Mouse (Mus musculus) CD8-positive naive resting alpha-beta T cell, adult 2 months (primary cell): ENCODE measurements at regions not wholly inside any gene's neighbourhood (a gene's known extent, or its start where the extent isn't known, plus 50 kb on each side); places are given as distances from the start of the nearest gene placed in this dataset.

ENCODE experiments used
- DNase-seq, 2 experiments: peaks; one replicate each; pipeline ENCODE4 v3.0.0; 2022; ENCODE audit warnings: low read depth in 2 of 2, low spot score in 2 of 2

DNA sequence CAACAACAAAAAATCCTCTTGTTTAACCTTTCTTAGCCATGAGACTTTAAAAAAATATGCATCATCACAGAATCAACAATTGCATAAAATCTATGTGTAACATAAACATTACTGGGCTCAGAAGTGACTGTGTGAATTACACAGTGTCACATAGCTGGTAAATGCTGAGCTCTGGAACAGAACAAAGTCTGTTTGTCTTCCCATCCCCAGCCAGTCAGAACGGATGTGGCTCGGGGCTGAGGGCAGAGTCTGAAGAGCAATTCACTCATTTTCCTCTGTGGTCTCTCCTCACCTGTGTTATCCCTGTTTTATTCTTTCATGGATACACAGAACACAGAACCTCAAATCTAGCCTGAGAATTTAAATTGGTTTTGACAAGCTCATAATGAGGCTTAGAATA, 261.0 kb upstream of the Sp4 start:
- no peak for DNase-seq

DNA sequence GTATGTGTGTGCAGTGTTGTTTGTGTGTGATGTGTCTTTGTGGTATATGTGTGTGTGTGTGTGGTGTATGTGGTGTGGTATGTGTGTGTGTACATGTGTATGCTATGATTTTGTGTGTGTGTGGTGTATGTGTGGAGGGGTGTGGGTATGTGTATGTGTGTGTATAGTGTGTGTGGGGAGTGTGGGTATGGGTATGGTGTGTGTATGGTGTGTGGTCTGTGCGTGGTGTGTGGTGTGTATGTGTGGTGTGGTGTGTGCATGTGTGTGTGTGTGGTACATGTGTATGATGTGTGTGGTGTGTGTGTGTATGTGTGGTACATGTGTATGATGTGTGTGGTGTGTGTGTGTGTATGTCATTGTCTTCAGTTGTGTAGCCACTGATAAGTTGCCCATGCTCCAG, 247.8 kb upstream of the Sp4 start:
- no peak for DNase-seq

DNA sequence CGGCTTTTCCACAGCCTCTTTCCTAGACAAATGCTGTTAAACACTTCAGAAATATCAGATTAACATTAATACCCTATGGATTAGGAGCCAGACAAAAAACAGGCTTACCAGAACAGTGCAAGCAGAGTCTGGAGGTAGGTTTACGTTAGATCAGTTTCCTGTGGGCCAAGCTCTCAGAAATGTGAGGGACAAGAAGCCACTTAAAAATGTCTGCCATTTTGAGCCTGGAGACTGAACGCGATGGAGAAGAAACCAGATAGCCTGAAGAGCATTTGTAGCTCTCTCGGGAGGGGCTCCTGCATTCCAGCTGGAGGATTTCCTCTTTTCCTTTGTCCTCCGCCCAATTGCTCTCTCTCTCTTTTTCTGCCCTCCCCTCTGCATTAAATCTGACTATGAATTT, 239.1 kb upstream of the Sp4 start:
- no peak for DNase-seq

DNA sequence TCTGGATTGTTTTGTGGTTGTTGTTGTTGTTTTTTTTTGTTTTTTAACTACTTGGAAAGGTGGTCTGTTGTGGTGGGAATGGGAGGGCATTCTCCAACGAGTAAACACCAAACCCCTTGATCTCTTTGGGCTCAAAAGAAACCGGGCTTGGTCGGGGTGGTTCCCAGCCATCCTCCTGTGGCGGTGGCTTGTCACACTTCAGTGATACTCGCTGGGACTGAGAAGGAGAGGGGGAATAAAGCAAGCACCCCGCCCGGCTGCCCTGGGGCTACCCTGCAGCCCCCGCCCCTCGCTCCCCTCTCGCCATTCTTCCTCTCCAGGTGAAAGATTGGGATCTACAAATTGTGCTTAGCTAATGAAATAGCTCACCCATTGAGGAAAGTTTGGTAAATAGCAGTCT, 229.3 kb upstream of the Sp4 start:
- no peak for DNase-seq

DNA sequence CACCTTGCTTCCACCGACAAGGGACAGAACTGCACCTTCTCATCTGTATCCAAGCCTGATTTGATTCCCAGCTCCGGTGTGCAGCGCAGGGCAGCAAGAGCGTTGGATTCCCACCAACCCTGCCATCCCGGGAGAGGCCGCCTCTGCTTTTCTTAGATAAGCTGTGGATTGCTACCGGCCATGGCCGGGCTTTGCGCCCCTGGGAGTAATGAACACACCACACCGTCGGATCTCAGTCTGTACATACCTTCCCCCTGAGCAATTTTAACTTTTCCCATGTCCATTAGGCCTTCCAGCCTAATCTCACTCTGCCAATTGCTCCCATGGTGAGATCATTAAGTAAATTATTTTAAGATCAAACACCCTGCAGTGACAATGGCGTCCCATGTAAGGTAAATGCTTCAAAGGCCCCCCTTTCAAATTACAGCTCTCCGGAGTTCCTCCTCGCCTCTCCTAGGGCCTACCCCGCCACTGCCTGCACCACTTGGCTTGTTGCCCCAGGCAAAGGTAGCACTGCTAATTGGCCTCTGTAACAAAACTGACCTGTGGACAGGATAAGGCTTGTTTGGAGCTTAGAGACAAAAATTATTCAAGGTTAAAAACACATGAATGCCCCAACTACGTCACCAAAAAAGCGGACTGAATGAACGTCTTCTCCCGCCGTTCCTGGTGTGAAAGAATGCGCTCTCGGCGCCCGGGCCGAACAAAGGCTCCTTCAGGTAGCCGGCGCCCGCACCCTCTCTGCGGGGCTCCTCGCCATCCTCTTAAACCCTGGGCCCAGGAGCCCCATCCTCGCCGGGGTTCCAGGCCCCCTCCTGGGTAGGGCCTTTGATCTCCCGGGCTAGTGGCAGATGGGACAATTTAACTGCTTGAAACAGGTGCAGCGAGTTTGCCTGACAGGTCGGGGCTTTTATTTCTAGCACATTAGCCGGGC, 228.5 kb upstream of the Sp4 start:
- no peak for DNase-seq

DNA sequence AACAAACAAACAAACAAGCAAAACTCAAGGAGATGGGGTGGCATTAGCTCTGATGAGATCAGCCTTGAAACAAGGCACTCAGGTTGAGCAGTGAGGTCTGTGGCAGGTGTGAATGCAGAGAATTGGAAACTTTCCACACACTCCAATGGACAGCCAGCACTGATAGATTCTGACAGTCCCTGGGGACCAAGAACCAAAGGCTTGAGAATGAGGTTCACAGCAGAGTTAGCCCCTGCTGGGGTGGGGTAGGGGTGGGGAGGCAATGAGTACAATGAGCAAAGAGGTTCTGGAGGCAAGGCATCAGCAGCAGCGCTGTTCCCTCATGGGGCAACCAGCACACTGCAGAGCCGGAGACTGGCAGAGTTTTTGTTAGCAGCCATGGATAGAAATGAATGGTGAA, 220.5 kb upstream of the Sp4 start:
- no peak for DNase-seq

DNA sequence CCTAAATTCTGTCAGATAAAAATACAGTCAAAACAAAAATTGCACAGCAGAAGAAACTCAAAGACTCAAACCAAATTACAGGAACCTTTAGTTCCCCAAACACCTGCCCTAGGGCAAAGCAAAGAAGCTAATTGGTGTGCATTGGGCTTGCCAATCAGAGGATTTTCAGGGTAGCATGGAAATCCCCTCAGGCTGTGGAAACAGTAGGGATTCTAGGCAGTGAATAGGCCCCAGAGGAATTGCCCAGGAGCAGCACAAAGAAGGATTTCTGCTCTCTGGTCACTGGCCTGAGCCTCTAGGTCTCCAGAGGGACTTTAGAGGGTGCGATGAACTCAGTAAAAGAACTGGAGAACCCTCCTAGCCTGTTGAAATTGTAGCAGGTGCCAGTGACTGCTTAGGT, 220.1 kb upstream of the Sp4 start:
- DNase-seq, result no peak

DNA sequence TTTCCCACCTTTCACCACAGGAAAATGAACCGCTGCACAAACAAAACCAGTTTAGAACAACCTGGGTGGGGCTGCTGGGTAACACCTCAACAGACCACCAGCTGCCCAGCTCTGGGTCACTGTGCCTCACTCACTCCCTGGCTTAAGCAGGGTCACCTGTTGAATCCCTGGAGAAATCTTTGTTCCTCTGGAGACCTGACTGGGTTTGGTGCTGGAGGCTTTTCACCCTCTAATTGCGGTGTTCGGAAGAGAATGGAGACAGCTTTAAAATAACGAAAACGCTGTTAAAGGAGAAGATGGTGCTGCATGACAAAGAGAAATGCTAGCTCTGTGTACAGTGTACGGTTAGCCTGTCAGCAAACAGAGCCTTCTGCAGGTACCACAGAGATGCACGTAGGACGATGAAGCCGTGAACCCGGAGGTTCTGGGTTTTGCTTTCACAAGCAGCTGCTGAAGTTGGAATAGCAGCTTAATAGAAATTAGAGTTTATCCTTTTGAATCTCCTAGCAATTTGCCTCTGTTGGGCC, 218.6 kb upstream of the Sp4 start:
- no peak for DNase-seq

DNA sequence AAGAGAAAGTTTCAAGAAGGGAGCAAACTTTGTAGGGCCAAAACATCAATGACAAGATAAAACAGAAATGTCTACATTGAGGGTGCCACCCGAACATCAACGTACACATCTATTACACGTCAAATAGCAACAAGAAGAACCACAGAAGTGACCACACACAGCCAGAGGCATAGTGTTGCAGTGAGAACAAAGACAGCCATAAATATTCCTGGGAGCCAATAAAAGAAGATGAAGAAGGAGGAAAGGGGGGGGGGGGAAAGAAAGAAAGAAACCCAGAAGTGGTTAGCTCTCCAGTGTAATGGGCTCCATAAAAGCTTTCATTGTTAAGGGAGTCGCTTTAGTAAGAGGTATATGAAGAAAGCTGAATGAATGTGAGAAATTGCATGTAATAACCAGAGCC, 209.7 kb upstream of the Sp4 start:
- no peak for DNase-seq

DNA sequence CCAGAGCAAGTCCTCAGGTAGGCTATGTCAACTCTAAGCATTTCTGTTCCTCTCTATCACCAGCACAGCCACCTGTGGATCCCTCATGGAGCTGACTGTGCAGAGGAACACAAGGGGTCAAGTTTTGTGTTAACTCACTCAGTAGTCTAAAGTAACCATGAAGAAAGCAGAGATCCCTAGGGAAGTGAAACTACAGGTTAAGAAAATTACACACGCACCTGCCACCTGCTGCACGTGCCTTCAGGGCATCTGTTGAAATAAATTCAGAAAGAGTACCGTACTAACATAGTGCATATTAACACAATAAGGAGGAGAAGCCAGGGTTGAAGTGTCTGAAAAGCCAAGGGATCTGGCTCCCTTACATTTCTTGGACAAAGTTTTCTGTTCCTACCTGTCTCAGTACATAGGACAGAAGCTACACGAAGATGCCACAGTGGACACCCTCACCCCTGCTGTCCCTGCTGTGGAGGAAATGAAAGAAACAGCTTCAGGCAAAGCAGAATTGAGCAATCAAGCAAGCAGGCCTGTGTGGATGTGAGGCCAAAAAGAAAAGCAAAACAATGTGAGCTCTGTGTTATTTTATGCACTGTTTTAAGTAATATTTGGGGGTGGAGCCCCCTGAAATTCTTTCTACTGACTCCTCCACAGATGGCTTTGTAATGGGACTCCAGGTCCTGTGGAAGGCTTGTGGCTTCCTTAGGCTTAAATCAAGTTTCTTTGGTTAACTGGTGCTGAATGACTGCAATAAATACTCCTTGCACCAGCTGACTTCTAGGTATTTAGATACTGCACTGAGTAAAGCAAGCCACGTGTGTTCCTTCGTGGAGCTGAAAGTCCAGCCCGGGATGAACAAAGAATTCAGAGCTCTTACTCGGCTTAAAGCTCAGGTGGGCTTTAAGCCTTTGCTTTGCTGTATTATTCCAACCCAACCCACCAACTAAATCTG, 208.0 kb upstream of the Sp4 start:
- no peak for DNase-seq

DNA sequence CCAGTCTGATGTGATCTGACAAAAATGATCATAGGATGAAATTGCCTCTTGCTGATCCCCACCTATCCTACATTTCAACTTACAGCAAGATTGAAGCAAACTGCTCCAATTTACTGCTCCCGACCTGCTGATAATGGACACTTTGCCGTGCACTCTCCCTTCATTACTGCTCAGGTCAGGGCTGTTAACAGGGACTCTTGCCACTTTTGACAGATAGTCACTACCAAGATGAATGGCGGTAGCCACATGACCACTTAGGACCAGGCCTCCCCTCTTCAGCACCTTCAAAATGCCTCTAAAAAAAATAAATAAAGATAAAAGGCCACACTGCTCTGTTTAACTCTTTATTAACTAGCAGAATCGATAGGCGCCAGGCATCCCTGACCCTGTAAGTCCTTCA, 199.2 kb upstream of the Sp4 start:
- no peak for DNase-seq

DNA sequence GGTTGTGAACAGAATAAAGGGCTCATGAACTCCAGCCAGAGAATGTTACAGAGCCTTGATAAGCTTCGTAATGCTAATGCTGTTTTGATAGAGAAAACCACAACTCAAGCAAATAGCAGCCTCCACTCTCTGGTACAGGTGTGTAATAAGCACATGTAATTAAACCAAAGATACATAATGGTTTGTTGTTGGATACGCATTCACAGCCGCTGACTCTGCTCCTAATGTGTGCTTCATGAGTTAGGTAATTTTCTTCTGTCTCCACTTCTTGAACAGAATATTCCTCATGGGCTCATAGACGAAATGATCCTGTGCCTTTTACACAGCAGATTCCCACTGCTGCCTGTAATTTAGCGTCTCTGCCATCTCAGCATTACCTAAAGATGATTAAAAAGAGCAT, 186.8 kb upstream of the Sp4 start:
- no peak for DNase-seq

DNA sequence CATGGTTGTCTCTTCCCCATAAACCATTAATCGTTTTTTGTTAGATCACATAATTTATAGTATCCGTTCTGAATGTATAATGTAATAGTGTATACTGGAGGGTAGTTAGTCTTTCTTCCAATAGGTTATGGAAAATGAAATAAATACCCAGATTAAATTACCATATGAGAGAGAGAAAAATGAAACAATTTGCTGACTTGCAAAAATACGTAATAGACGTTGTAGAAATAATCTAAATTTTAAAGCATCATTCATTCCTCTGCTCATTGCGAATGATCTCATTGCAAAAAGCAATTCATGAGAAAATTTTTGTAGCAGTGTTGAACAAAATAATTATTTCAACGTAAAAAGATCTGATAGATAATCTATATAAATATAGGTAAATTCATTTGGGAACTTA, 185.2 kb upstream of the Sp4 start:
- no peak for DNase-seq

DNA sequence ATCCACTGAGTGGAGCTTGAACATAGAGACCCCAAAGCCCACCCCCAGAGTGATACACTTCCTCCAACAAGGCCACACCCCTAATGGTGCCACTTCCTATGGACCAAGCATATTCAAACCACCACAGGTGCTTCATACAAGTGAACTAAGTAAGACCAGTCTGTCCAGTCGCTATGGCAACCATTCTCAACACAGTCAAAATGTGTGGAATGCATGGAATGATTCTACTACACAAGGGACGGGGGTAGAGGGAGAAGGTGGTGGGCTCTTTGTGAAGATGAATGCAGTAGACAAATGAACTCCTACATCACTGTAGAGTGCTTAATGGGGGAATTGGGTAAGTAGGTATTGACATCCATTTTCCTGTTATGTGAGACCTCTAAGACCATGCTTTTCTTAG, 180.1 kb upstream of the Sp4 start:
- no peak for DNase-seq

DNA sequence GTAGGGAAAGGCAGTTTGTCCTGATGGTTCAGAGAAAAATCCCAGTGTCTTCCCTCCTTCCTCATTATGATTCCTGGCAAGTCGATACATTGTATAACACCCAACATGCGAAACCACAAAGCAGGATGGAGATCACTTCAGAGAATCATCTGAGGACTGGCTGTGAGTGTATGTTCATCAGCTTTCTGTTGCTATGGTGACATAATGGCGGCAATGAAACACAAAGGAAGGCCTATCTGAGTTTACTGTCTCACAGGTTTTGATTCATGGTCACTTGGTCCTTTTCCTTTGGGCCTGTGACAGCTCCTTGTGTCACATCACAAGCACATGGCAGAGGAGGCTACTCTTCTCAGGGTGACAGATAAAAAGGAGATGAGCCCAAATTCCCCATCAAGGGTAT, 173.5 kb upstream of the Sp4 start:
- no peak for DNase-seq

DNA sequence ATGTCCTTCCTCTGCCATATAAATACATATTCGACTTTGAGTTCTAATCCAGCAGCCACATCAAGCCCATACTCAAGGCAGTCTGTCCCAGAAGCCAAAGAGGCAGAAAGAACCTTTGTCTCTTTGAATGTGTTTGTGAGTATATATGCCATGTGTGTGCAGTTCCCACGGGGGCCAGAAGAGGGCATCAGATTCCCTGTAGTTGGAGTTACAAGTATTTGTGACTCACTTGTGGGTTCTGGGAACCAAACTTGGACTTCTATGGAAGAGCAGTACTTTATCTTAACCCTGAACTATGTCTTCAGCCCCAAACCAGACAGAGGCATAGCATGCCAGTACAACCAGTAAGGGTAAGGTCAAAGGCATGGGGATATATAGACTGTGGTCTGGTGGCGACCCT, 165.6 kb upstream of the Sp4 start:
- no peak for DNase-seq

DNA sequence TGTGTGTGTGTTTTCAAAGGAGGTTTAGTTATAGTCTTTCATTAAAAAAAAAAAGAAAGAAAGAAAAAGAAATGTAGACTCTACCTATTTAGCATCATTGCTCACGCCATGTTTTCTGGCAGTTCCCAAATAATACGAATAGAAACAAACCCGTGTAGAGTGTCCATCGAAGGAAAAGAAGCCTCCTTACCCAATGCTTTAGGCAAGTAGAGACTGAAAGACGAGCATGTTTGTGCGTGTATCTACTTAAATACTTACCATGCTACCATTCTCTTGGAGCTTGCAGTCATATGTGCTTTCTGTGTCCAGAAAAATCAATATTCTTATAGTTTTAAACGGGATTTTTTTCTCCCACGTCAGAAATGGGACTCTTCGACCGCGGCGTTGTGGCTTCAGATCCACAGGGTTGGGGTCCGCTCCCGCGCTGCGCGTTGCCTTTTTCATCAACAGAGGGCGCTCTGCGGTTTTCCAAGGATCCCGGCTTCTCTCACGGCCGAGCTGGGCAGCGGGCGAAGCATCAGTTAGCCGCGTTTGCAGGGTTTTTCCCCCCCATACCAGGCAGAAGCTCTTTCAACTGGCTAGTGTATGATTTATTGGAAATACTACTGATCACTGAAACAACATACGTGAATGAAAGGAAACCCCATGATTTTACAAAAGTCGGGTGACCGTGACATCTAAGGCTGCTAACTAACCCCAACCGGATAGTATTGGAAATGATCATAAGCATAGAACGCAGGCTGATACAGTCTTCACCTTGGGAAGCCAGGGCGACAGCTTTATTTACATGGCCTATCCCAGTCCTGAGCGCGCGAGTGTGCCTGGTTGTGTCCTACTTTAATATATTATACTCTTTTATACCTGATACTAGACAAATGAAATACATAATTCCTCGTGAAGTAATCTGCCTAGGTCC, 156.5 kb upstream of the Sp4 start:
- DNase-seq, result peak in 1 of 2 experiments; percentile 24

DNA sequence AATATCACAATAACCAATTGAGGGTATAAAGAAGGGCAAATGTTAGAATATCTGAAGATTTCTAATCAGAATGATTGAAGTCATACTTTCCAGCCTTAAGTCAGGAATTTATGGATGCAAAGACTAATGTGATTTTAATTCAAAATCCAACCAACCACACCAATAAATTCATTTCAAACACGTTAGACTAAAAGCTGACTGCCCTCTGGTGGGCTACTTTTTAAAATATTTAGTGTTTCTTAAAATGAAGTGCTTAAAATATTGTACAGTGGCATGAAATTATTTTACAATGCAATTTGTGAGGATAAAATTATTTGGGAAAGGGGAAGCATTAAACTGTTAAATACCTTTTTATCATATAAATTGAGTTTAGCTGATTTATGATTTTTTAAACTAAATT, 154.4 kb upstream of the Sp4 start:
- peak in 1 of 2 experiments; percentile 20 for DNase-seq

DNA sequence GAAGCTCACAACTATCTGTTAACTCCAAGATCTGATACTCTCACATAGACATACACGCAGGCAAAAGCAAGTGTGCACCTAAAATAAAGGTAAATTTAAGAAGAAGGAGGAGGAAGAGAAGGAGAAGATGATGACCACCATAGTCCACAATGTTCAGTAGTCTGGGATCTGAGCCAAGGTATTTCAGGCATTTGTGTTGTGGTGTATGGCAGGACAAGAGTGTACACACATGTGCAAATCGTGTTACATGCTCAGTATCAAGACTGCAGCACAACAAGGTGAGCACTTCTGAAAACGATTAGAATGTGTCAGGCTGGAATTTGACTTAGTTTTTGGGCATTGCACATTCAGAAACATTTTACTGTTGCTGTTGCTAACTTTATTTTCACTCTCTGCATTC, 138.4 kb upstream of the Sp4 start:
- DNase-seq, result no peak

DNA sequence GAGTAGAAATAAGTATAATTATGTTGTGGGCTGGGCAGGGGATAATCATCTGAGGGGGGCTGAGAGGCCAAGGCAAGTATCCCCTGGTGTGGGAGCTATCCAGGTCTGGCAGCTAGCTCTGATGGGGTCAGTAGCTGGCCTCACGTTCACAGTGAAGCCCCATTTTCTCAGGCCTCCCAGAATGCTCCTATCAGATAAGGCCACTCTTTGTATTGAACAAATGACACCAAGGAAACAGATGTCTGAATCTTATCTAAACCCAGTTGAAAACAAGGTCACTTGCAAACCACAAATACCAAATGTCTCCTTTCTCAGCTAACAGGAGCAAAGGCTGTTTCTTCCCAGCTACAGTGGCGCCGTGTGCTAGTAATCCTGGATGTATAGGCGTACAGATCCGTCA, 137.6 kb upstream of the Sp4 start:
- DNase-seq, result no peak

DNA sequence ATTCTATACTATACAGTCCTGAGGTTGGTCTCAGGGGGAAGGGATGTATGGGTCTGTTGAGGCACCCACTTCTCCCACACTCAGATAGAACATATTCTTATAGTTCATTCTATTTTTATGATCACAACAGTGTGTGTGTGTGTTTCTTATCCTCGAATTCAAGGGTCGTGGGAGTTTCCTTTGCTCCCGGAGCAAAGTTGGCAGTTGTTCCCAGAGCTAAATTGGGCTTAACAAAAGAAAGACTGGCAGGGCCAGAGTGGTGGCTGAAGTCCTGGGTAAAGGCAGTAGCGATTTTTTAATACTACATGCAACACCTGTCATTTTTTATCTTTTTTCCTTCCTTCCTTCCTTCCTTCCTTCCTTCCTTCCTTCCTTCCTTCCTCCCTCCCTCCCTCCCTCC, 131.5 kb upstream of the Sp4 start:
- no peak for DNase-seq
